Mouse (Mus musculus) adrenal gland, adult 8-10 months (tissue): ENCODE data around the gene Tldc1. TPM values are rescaled to one million over a fixed set of nuclear protein-coding genes. Genes with fewer than 3 reads are reported as not detected.

Source experiments
- DNase-seq: peaks from one replicate; pipeline ENCODE4 v3.0.0; 2022
- total RNA-seq, 4 experiments: library from RNA; stranded (reverse); gene quantifications; 2 replicates each; pipeline ENCODE4 v1.2.4; 2022

Tldc1 gene
- total RNA-seq, 4 experiments from 2014 or later, result 16.1 to 18.1 (median 17.1) TPM

DNA sequence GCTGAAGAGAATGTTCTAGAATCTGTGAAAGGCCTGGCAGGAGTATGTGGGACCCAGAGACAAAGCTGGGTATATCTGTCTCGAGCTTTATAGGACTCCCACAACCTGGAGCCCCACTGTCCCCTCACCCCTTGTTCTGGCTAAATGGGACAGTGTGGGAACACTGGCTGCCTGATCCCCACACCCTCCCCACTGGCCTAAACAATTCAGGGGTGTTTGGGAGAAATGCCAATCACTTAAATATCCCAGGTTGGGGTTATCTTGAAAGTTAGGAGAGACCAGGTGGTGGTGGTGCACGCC is 20.7 kb upstream of the Tldc1 start:
- no peak for DNase-seq

GRCm38 (mm10) chr8:119798170-119798964 is 20.2 kb upstream of the Tldc1 start:
- DNase-seq, result no peak

GRCm38 (mm10) chr8:119795651-119796050 is 17.4 kb upstream of the Tldc1 start:
- DNase-seq, result no peak

DNA sequence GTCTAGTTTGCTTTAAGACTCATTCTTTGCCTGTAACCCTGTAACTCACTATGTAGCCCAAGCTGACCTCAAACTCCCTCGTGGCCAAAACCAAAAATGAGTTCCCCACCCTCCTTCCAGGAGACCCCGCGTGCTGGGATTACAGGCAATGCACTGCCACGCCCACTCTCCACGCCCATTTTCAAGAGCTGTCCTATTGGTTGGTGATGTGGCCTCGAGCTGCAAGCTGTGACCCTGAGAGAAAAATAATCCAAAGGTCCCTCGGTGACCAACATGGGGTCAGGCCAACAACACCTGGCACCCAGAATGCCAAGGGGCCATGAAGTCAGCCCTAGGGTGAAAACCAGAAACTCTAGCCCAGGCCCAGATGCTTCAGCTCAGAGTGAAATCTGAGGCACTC is 16.5 kb upstream of the Tldc1 start:
- no peak for DNase-seq

GRCm38 (mm10) chr8:119791804-119792704 is 13.8 kb upstream of the Tldc1 start:
- peak; percentile 79 for DNase-seq

DNA sequence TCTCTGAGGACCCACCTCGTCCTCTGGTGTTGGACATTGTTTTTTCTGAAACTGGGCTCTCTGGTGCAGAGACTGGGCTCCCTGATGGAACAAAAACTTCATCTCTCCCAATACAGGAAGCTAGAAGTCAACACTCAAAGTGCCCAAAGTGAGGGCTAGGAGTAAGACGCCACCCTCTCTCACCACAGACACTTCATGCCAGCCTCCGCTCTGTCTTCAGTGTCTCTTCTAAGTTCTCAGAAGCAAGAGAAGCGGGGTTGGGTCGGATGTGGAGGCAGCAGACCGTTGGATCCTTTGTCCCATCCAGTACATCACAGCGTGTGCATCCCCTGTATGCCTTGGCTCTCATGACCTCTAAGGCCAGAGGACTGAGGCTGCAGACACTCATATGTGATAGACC is 11.4 kb upstream of the Tldc1 start:
- DNase-seq, result no peak

- DNase-seq, result no peak
These were observed 10.6 kb upstream of the Tldc1 start for GRCm38 (mm10) chr8:119788607-119789381.

DNA sequence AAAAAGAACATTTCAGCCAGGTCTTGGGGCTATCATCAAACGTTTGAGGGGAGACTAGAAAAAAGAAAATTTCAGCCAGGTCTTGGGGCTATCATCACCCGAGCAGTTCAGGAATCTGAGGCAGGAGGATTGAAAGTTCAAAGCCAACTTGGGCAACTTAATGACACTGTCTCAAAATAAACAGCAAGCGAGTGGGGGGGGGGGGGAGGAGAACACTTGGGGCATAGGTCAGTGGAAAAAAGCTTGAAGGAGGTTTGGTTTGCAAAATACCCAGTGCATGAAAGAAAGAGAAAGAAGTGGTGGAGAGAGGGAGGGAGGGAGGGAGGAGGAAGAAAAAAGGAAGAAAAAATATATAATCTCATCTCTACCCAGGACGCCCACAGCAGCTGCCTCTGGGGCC is 9.1 kb upstream of the Tldc1 start:
- DNase-seq, result no peak

GRCm38 (mm10) chr8:119786871-119787270 is 8.7 kb upstream of the Tldc1 start:
- DNase-seq, result no peak

DNA sequence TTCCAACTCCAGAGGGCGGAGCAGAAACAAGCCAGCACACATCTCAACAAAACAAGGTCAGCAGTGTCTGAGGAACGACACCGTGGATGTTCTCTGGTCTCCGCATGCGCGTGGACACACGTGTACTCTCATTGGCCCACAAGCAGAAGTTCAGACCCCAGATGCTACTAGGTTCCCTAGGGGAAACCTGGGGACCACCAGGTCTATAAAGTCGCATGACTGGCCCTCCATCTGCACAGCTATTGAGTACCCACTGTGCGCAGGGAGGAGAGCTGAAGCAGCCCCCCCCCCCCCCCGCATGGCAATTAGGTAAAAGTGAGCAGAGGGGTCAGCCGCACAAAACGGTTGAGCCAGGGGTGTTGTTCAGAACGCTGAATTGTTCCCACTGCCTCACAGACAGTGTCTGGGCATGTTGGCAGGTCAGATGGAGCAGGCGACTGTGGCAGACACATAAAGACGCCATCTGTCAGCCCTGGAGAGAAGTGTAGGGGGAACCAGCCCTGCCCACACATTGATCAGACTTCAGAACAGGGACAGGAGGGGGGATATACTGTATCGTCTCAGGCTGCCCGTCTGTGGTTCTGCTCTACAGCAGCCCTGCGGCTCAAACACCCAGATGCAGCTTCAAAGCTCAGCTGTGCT is 7.7 kb upstream of the Tldc1 start:
- no peak for DNase-seq

DNA sequence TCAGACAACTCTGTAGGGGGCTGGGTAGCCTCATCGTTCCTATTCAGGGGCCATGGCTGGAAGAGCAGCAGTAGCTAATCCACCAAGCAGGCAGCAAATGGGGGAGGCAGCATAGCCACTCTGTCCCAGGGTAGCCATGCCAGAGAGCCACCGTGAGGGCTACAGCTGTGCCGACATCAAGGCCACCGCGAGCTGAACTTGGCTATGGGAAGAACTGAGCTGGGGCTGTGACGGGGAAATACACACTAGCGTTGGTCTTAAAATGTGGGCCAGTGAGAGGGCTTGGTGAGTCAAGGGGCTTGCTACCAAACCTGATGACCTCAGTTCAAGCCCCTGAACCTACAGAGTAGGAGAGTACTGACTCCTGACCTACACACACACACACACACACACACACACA is 6.5 kb upstream of the Tldc1 start:
- no peak for DNase-seq

DNA sequence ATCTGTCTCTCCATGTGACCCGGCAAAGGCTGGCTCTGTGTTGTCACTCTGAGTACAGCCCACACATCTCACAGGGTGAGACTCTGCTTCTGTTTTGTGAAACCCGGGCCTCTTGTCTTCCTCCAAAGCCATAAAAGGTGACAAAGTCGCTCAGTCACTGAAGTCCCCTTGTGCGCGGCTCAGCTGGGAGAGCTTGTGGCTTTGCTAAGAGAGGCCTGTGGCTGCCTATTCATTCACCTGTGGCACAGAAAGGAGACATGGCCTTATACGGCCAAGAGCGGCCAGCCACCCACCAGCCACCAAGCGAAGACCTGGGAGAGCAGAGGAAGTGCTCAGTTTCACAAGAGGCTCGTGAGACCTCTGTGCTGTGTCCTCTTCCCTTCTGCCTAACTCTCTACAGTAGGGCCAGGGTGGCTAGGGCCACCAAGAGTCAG is 5.9 kb upstream of the Tldc1 start:
- DNase-seq, result no peak

- no peak for DNase-seq
These were observed 5.4 kb upstream of the Tldc1 start for GRCm38 (mm10) chr8:119783579-119783978.

DNA sequence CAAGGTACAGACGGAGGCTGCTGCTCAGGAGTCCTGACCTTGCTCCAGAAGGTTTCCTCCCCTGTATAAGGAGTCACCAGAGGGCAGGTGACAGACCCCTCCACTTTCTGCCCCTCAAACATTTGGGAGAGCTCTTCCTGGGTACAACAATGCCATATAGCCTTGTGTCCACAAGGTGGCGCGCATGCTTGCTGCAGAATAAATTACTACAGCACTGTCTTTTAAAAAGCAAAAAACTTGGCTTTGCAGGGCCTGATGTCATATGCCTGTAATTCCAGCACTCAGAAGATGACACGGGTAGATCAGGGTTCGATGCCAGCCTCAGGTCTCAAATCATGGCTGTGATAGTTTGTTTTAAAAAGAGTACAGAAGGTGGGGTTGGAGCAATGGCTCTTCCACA is 4.5 kb upstream of the Tldc1 start:
- DNase-seq, result peak; percentile 63

- DNase-seq, result no peak
These were observed 3.0 kb upstream of the Tldc1 start for GRCm38 (mm10) chr8:119781086-119781840.

GRCm38 (mm10) chr8:119780402-119781049 is 2.3 kb upstream of the Tldc1 start:
- no peak for DNase-seq

- DNase-seq, result peak; percentile 68
These were observed 959 bp upstream of the Tldc1 start for GRCm38 (mm10) chr8:119779013-119779737.

DNA sequence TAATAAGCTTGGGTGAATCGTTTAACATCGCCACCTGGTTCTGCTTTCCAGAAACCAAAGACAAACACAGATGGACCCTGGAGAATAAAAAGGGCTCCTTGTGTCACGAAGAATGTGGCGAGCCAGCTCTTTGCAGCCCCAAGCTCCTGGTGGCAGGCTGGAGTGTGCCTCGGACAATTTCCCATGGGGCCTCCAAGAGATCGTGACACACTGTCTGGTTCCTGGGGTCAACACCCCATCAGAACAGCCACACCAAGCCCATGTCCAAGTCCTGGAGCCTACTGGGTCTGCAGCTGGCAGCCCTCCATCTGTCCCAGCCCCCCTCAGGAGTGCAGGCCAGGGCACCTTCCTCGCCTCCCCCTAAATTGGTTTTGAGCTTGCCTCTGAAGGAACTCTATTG is 451 bp downstream of the Tldc1 start:
- peak; percentile 38 for DNase-seq

- DNase-seq, result no peak
These were observed 1.5 kb downstream of the Tldc1 start for GRCm38 (mm10) chr8:119776668-119777245.
